Mouse (Mus musculus) brain, adult 2 months (tissue): ENCODE measurements around the gene Cmas.

ENCODE experiments used
- DNase-seq: peaks from one replicate; pipeline ENCODE4 v3.0.0; 2011; ENCODE audit warnings: low read depth, low spot score

The Cmas gene

GRCm38 (mm10) chr6:142793468-142793867 is 37.0 kb downstream of the Cmas start:
- peak; percentile 41 for DNase-seq

- DNase-seq = no peak
Measured at GRCm38 (mm10) chr6:142795087-142795486, 38.6 kb downstream of the Cmas start.

GRCm38 (mm10) chr6:142795655-142796441 is 39.4 kb downstream of the Cmas start:
- DNase-seq = no peak

- no peak for DNase-seq
Measured at GRCm38 (mm10) chr6:142797996-142798395, 41.5 kb downstream of the Cmas start.

- DNase-seq = no peak
Measured at GRCm38 (mm10) chr6:142798837-142799236, 42.4 kb downstream of the Cmas start.

- no peak for DNase-seq
Measured at GRCm38 (mm10) chr6:142799704-142800374, 43.4 kb downstream of the Cmas start.

GRCm38 (mm10) chr6:142801687-142802086 is 45.2 kb downstream of the Cmas start:
- no peak for DNase-seq

GRCm38 (mm10) chr6:142802617-142803525 is 46.4 kb downstream of the Cmas start:
- DNase-seq = no peak

GRCm38 (mm10) chr6:142804402-142804801 is 47.9 kb downstream of the Cmas start, which contains the start of gene Sult6b2:
Sult6b2 (minus strand) TSS chr6:142804502.
- no peak for DNase-seq

- no peak for DNase-seq
Measured at GRCm38 (mm10) chr6:142806326-142806725, 49.8 kb downstream of the Cmas start.

- DNase-seq = no peak
Measured at GRCm38 (mm10) chr6:142809373-142810098, 53.0 kb downstream of the Cmas start.

- DNase-seq = no peak
Measured at GRCm38 (mm10) chr6:142810239-142810638, 53.8 kb downstream of the Cmas start.

GRCm38 (mm10) chr6:142812969-142813368 is 56.5 kb downstream of the Cmas start:
- DNase-seq = no peak

- DNase-seq = no peak
Measured at GRCm38 (mm10) chr6:142814011-142814410, 57.5 kb downstream of the Cmas start.

GRCm38 (mm10) chr6:142814495-142814921 is 58.0 kb downstream of the Cmas start:
- DNase-seq = peak; percentile 94

GRCm38 (mm10) chr6:142815513-142815912 is 59.0 kb downstream of the Cmas start:
- peak; percentile 16 for DNase-seq

- no peak for DNase-seq
Measured at GRCm38 (mm10) chr6:142818306-142818705, 61.8 kb downstream of the Cmas start.

GRCm38 (mm10) chr6:142823008-142823787 is 66.7 kb downstream of the Cmas start:
- DNase-seq = no peak
